Mouse (Mus musculus): ENCODE measurements at regions not wholly inside any gene's neighbourhood (a gene's known extent, or its start where the extent isn't known, plus 50 kb on each side); places are given as distances from the start of the nearest gene placed in this dataset.

DNA sequence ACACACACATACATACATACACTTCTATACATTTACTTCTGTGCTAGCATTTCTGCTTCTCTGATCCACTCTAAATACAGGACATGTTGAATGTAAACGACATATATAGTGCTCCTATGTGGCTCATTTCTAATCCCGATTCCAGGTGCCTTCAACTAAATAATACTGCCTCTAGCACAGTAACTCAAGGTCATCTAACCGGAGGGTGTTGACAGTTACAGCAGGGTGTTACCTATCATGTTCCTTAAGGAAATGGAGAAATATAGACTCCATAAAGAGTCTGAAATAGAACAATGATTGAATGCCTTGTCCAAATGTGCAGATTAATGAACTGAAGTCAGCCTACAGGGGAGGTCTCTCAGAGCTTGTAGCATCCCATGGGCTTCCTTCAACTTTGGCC is 307.3 kb upstream of the Apob start:
- H3K9ac ChIP-seq (ENCODE audit: low read length) = no peak overlapping the region
- no peak for ATAC-seq (ENCODE audit: insufficient number of reproducible peaks, insufficient read depth, low FRiP score, low read depth)
- no peaks in the 10 kb centered on the region for H3K4me1 ChIP-seq (ENCODE audit: control insufficient read depth in 2 of 2, insufficient read depth in 2 of 2, low read length in 2 of 2)
- no peak overlapping the region for H3K4me3 ChIP-seq (ENCODE audit: control insufficient read depth in 1 of 2, insufficient read depth in 1 of 2, low read depth in 1 of 2, low read length in 2 of 2)
- H3K4me2 ChIP-seq (ENCODE audit: low read length) = no peak overlapping the region
- no peaks in the 10 kb centered on the region for H3K9me3 ChIP-seq (ENCODE audit: control insufficient read depth, low read length)
- no peaks in the 10 kb centered on the region for H3K27me3 ChIP-seq (ENCODE audit: control insufficient read depth, insufficient read depth, low read length)
- H3K36me3 ChIP-seq (ENCODE audit: control insufficient read depth, insufficient read depth, low read length) = no peaks in the 10 kb centered on the region
- WGBS = 78% methylated on average over 3 of the region's 3 CpGs
- H3K27ac ChIP-seq (replicated peaks in 1 of 2; ENCODE audit: control insufficient read depth in 1 of 2, insufficient read depth in 1 of 2, low read depth in 2 of 2, low read length in 2 of 2) = no peak overlapping the region

DNA sequence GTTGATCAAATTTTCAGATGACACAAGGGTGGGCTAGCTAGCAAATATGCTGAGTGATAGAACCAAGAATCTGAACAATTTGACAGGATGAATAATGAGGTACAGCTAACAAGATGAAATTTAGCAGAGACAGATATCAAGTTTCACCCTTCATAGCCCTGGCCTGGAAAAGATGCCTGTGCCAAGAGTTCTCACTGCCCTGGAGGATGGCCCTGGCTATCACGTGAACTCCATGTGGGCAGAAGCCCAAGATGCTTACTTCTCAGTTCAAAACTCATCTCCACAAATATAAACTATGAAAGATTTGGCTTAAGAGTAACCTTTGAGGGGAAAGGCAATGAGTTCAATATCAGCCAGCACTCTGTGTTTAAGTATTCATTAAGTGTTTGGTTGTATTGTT is 306.9 kb upstream of the Apob start:
- no peak overlapping the region for H3K9ac ChIP-seq (ENCODE audit: low read length)
- ATAC-seq (ENCODE audit: insufficient number of reproducible peaks, insufficient read depth, low FRiP score, low read depth) = no peak
- no peak overlapping the region for H3K4me3 ChIP-seq (ENCODE audit: control insufficient read depth in 1 of 2, insufficient read depth in 1 of 2, low read depth in 1 of 2, low read length in 2 of 2)
- no peaks in the 10 kb centered on the region for H3K36me3 ChIP-seq (ENCODE audit: control insufficient read depth, insufficient read depth, low read length)
- no peak overlapping the region for H3K27ac ChIP-seq (replicated peaks in 1 of 2; ENCODE audit: control insufficient read depth in 1 of 2, insufficient read depth in 1 of 2, low read depth in 2 of 2, low read length in 2 of 2)
- H3K4me1 ChIP-seq (ENCODE audit: control insufficient read depth in 2 of 2, insufficient read depth in 2 of 2, low read length in 2 of 2) = no peaks in the 10 kb centered on the region
- WGBS = 35% methylated on average over 1 of the region's 1 CpGs
- no peak overlapping the region for H3K4me2 ChIP-seq (ENCODE audit: low read length)
- H3K27me3 ChIP-seq (ENCODE audit: control insufficient read depth, insufficient read depth, low read length) = no peaks in the 10 kb centered on the region
- no peaks in the 10 kb centered on the region for H3K9me3 ChIP-seq (ENCODE audit: control insufficient read depth, low read length)

DNA sequence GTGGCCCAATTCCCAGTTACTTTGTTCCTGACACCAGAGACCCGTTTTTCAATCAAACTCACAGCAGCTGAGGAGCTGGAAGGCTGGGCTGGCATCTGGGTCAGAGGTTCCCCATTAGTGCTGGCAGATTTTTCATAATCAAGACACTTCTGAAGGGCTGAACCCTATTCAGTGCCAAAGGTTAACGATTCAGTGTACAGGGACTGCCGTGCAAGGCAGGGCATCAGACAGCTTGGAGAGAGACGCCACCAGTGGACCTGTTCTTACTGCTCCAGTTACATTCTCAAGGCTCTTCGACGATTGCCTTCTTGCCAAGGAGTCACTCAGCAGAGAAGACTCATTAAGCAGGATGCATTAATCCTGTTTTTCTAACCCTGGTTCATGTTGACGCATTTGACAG is 285.5 kb upstream of the Apob start:
- Histone ChIP-seq H3K4me1 (ENCODE audit: control insufficient read depth in 2 of 2, insufficient read depth in 2 of 2, low read length in 2 of 2) (no peaks in the 10 kb centered on the region), H3K9me3 (ENCODE audit: control insufficient read depth, low read length) (no peaks in the 10 kb centered on the region), H3K9ac (ENCODE audit: low read length) (no peak overlapping the region), H3K4me3 (ENCODE audit: control insufficient read depth in 1 of 2, insufficient read depth in 1 of 2, low read depth in 1 of 2, low read length in 2 of 2) (no peak overlapping the region), H3K27ac (replicated peaks in 1 of 2; ENCODE audit: control insufficient read depth in 1 of 2, insufficient read depth in 1 of 2, low read depth in 2 of 2, low read length in 2 of 2) (no peak overlapping the region), H3K4me2 (ENCODE audit: low read length) (no peak overlapping the region), H3K27me3 (ENCODE audit: control insufficient read depth, insufficient read depth, low read length) (no peaks in the 10 kb centered on the region), H3K36me3 (ENCODE audit: control insufficient read depth, insufficient read depth, low read length) (no peaks in the 10 kb centered on the region)
- WGBS = 76% methylated on average over 7 of the region's 7 CpGs
- no peak for ATAC-seq (ENCODE audit: insufficient number of reproducible peaks, insufficient read depth, low FRiP score, low read depth)

DNA sequence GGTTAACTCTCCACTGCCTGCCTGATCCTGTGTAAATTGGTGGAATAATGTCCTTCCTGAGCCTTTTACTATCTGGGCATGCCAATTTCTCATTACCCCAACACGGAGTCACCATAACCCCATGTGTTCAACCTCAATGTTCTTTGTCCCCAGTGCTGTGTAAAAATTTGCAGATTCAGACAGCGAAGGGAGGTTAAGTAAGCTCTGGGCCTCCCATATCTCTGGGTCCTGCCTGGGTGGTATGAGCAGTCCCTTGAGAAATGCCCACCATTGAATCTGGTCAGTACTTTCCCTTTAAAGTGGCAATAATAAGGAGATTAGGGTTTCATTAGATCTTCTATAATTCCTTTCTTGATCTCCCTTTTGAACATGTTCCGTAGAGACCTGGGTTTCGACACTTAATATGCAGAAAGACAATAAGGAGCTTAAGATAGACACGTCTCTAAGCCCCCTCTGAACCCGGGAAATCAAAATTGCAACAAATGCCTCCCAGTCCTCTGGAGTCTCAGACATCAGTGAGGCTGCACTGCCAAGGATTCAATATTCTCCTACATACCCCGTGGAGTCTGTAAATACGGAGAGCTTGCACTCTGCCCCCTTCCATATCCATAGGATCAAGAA is 279.0 kb upstream of the Apob start:
- no peaks in the 10 kb centered on the region for H3K4me1 ChIP-seq (ENCODE audit: control insufficient read depth in 2 of 2, insufficient read depth in 2 of 2, low read length in 2 of 2)
- no peak overlapping the region for H3K4me3 ChIP-seq (ENCODE audit: control insufficient read depth in 1 of 2, insufficient read depth in 1 of 2, low read depth in 1 of 2, low read length in 2 of 2)
- H3K27me3 ChIP-seq (ENCODE audit: control insufficient read depth, insufficient read depth, low read length) = no peaks in the 10 kb centered on the region
- H3K36me3 ChIP-seq (ENCODE audit: control insufficient read depth, insufficient read depth, low read length) = no peaks in the 10 kb centered on the region
- H3K4me2 ChIP-seq (ENCODE audit: low read length) = no peak overlapping the region
- H3K27ac ChIP-seq (replicated peaks in 1 of 2; ENCODE audit: control insufficient read depth in 1 of 2, insufficient read depth in 1 of 2, low read depth in 2 of 2, low read length in 2 of 2) = no peak overlapping the region
- H3K9ac ChIP-seq (ENCODE audit: low read length) = no peak overlapping the region
- WGBS = 74% methylated on average over 8 of the region's 8 CpGs
- H3K9me3 ChIP-seq (ENCODE audit: control insufficient read depth, low read length) = no peaks in the 10 kb centered on the region
- ATAC-seq (ENCODE audit: insufficient number of reproducible peaks, insufficient read depth, low FRiP score, low read depth) = no peak

DNA sequence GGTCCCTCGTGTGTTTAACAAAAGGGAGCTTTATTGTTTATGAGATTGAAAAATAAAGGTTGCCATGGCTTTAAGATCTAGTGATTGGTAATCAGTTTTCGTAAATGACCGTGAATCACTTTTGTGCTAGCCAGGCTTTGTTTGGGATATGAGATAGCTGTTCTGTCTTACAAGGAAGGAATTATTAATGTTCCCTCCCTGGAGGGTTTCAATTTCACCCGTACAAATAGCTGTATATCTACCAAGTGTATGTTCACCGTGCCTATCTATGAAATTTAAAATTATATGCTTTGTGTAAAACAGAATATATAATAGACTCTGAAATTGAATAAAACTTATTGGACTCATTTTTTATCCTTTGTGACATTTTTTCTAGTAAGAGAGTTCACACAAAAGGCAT is 268.3 kb upstream of the Apob start:
- Histone ChIP-seq H3K36me3 (ENCODE audit: control insufficient read depth, insufficient read depth, low read length) (no peaks in the 10 kb centered on the region), H3K9me3 (ENCODE audit: control insufficient read depth, low read length) (no peaks in the 10 kb centered on the region), H3K4me1 (ENCODE audit: control insufficient read depth in 2 of 2, insufficient read depth in 2 of 2, low read length in 2 of 2) (no peaks in the 10 kb centered on the region), H3K4me2 (ENCODE audit: low read length) (no peak overlapping the region), H3K27ac (replicated peaks in 1 of 2; ENCODE audit: control insufficient read depth in 1 of 2, insufficient read depth in 1 of 2, low read depth in 2 of 2, low read length in 2 of 2) (no peak overlapping the region), H3K27me3 (ENCODE audit: control insufficient read depth, insufficient read depth, low read length) (no peaks in the 10 kb centered on the region), H3K9ac (ENCODE audit: low read length) (no peak overlapping the region), H3K4me3 (ENCODE audit: control insufficient read depth in 1 of 2, insufficient read depth in 1 of 2, low read depth in 1 of 2, low read length in 2 of 2) (no peak overlapping the region)
- WGBS = 81% methylated on average over 5 of the region's 5 CpGs
- ATAC-seq (ENCODE audit: insufficient number of reproducible peaks, insufficient read depth, low FRiP score, low read depth) = no peak

DNA sequence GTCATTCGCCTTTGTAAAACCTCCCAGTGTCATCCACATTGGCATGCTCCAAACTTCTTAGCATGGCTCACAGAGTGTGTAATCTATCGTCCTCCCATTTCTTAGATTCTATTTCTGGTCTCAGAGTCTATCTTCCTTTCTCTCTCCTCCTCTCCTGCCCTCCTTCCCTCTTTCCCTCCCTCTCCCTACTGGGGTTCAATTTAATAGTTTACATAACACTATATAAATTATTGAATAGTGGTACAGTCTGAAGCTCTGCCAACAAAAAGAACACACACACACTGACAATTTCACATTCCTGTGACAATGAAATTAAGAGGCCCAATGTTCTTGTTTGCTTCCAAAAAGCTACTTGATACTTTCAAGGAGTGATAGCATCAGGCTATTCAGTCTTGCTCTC is 267.6 kb upstream of the Apob start:
- H3K27ac ChIP-seq (replicated peaks in 1 of 2; ENCODE audit: control insufficient read depth in 1 of 2, insufficient read depth in 1 of 2, low read depth in 2 of 2, low read length in 2 of 2) = no peak overlapping the region

DNA sequence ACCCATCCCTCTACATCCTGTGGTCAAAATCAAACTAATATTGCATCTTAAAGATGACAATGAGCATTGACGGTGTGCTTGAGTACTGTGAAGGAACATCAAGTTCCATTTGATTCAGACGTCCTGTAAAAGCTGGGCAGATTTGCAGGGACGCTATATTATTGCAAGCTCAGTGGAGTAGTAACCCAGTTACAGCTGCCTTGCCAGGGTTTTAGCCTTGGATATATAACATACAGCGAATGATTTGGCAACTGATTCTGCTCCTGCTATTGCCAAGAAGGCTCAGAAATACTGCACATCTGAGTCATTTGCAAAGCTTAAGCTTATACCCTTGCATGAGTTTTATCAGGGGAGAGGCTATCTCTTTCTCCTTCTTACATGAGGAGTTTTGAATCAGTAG is 262.4 kb upstream of the Apob start:
- Histone ChIP-seq H3K4me2 (ENCODE audit: low read length) (no peak overlapping the region), H3K9me3 (ENCODE audit: control insufficient read depth, low read length) (no peaks in the 10 kb centered on the region), H3K27me3 (ENCODE audit: control insufficient read depth, insufficient read depth, low read length) (no peaks in the 10 kb centered on the region), H3K27ac (replicated peaks in 1 of 2; ENCODE audit: control insufficient read depth in 1 of 2, insufficient read depth in 1 of 2, low read depth in 2 of 2, low read length in 2 of 2) (no peak overlapping the region), H3K9ac (ENCODE audit: low read length) (no peak overlapping the region), H3K4me3 (ENCODE audit: control insufficient read depth in 1 of 2, insufficient read depth in 1 of 2, low read depth in 1 of 2, low read length in 2 of 2) (no peak overlapping the region), H3K36me3 (ENCODE audit: control insufficient read depth, insufficient read depth, low read length) (no peaks in the 10 kb centered on the region), H3K4me1 (ENCODE audit: control insufficient read depth in 2 of 2, insufficient read depth in 2 of 2, low read length in 2 of 2) (no peaks in the 10 kb centered on the region)
- no peak for ATAC-seq (ENCODE audit: insufficient number of reproducible peaks, insufficient read depth, low FRiP score, low read depth)
- 77% methylated on average over 4 of the region's 4 CpGs for WGBS

More for the DNA sequence above, 267.6 kb upstream of the Apob start:
- no peaks in the 10 kb centered on the region for H3K4me1 ChIP-seq (ENCODE audit: control insufficient read depth in 2 of 2, insufficient read depth in 2 of 2, low read length in 2 of 2)
- H3K4me2 ChIP-seq (ENCODE audit: low read length) = no peak overlapping the region
- H3K9ac ChIP-seq (ENCODE audit: low read length) = no peak overlapping the region
- H3K27me3 ChIP-seq (ENCODE audit: control insufficient read depth, insufficient read depth, low read length) = no peaks in the 10 kb centered on the region
- ATAC-seq (ENCODE audit: insufficient number of reproducible peaks, insufficient read depth, low FRiP score, low read depth) = no peak
- H3K9me3 ChIP-seq (ENCODE audit: control insufficient read depth, low read length) = no peaks in the 10 kb centered on the region
- WGBS = 59% methylated on average over 2 of the region's 2 CpGs
- H3K36me3 ChIP-seq (ENCODE audit: control insufficient read depth, insufficient read depth, low read length) = no peaks in the 10 kb centered on the region
- H3K4me3 ChIP-seq (ENCODE audit: control insufficient read depth in 1 of 2, insufficient read depth in 1 of 2, low read depth in 1 of 2, low read length in 2 of 2) = no peak overlapping the region

DNA sequence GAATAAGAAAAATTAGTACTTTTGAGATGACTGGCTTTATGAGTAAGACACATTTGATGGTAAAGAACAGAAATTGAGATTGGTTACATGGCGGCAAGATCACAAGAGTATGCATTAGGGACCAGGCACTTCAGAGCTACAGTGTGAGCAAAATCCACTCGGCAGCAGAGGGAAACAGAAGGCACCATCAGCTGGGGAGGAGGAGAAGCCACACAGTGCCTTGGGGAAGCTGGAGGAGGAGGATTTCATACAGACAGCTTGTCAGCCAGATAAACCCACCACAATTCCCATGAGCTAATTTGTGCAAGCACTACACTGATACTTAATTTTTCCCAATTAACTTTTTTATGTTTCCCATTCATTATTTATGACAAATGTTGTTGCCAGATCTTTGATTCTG is 258.9 kb upstream of the Apob start:
- H3K9me3 ChIP-seq (ENCODE audit: control insufficient read depth, low read length) = no peaks in the 10 kb centered on the region
- H3K9ac ChIP-seq (ENCODE audit: low read length) = no peak overlapping the region
- H3K36me3 ChIP-seq (ENCODE audit: control insufficient read depth, insufficient read depth, low read length) = no peaks in the 10 kb centered on the region
- no peak for ATAC-seq (ENCODE audit: insufficient number of reproducible peaks, insufficient read depth, low FRiP score, low read depth)
- no peak overlapping the region for H3K4me2 ChIP-seq (ENCODE audit: low read length)
- no peak overlapping the region for H3K4me3 ChIP-seq (ENCODE audit: control insufficient read depth in 1 of 2, insufficient read depth in 1 of 2, low read depth in 1 of 2, low read length in 2 of 2)
- no peaks in the 10 kb centered on the region for H3K4me1 ChIP-seq (ENCODE audit: control insufficient read depth in 2 of 2, insufficient read depth in 2 of 2, low read length in 2 of 2)
- H3K27me3 ChIP-seq (ENCODE audit: control insufficient read depth, insufficient read depth, low read length) = no peaks in the 10 kb centered on the region
- WGBS = 58% methylated on average over 2 of the region's 2 CpGs
- no peak overlapping the region for H3K27ac ChIP-seq (replicated peaks in 1 of 2; ENCODE audit: control insufficient read depth in 1 of 2, insufficient read depth in 1 of 2, low read depth in 2 of 2, low read length in 2 of 2)
